Mouse (Mus musculus): ENCODE results near the gene Lhpp. TPM values are rescaled to one million over a fixed set of nuclear protein-coding genes. Genes with fewer than 3 reads are reported as not detected.

Lhpp gene
- polyA plus RNA-seq, 1 experiment: 26.7 TPM

GRCm38 (mm10) chr7:132617021-132617564, 6.7 kb downstream of the Lhpp start:
- TF ChIP-seq CTCF (IDR thresholded peaks at IDR 0.05; ENCODE audit: borderline replicate concordance, insufficient read depth, low read depth, low read length) (no peak), POLR2A (IDR thresholded peaks at IDR 0.05; ENCODE audit: borderline replicate concordance, insufficient read depth, low read length) (no peak)
- Histone ChIP-seq H3K27ac (ENCODE audit: insufficient read depth, low read length) (no peak overlapping the region), H3K4me3 (replicated peaks; ENCODE audit: insufficient read depth, low read depth, low read length) (no peak overlapping the region), H3K27me3 (ENCODE audit: control insufficient read depth, insufficient read depth, low read length) (no peaks in the 10 kb centered on the region; the same call in 1 of the 2 replicates), H3K4me1 (ENCODE audit: control insufficient read depth, insufficient read depth, low read length) (no peaks in the 10 kb centered on the region)
- no peak for DNase-seq
- 89% methylated on average over 5 of the region's 5 CpGs for WGBS

GRCm38 (mm10) chr7:132619549-132619948, 9.1 kb downstream of the Lhpp start:
- DNase-seq: no peak
- H3K27me3 ChIP-seq (ENCODE audit: control insufficient read depth, insufficient read depth, low read length): no peaks in the 10 kb centered on the region
- no peak overlapping the region for H3K27ac ChIP-seq (ENCODE audit: insufficient read depth, low read length)
- TF ChIP-seq POLR2A (IDR thresholded peaks at IDR 0.05; ENCODE audit: borderline replicate concordance, insufficient read depth, low read length) (no peak), CTCF (IDR thresholded peaks at IDR 0.05; ENCODE audit: borderline replicate concordance, insufficient read depth, low read depth, low read length) (no peak)
- no peaks in the 10 kb centered on the region for H3K4me1 ChIP-seq (ENCODE audit: control insufficient read depth, insufficient read depth, low read length)
- no peak overlapping the region for H3K4me3 ChIP-seq (replicated peaks; ENCODE audit: insufficient read depth, low read depth, low read length)
- WGBS: 94% methylated on average over 8 of the region's 8 CpGs

GRCm38 (mm10) chr7:132619975-132620918, 9.8 kb downstream of the Lhpp start:
- no peaks in the 10 kb centered on the region for H3K4me1 ChIP-seq (ENCODE audit: control insufficient read depth, insufficient read depth, low read length)
- TF ChIP-seq POLR2A (IDR thresholded peaks at IDR 0.05; ENCODE audit: borderline replicate concordance, insufficient read depth, low read length) (no peak), CTCF (IDR thresholded peaks at IDR 0.05; ENCODE audit: borderline replicate concordance, insufficient read depth, low read depth, low read length) (no peak)
- no peak for DNase-seq
- H3K27me3 ChIP-seq (ENCODE audit: control insufficient read depth, insufficient read depth, low read length): no peaks in the 10 kb centered on the region
- H3K27ac ChIP-seq (ENCODE audit: insufficient read depth, low read length): no peak overlapping the region
- 85% methylated on average over 15 of the region's 15 CpGs for WGBS
- H3K4me3 ChIP-seq (replicated peaks; ENCODE audit: insufficient read depth, low read depth, low read length): no peak overlapping the region

- no peak overlapping the region for H3K27ac ChIP-seq (ENCODE audit: insufficient read depth, low read length)
- H3K27me3 ChIP-seq (ENCODE audit: control insufficient read depth, insufficient read depth, low read length): no peaks in the 10 kb centered on the region
- WGBS: 79% methylated on average over 10 of the region's 10 CpGs
- DNase-seq: no peak
- TF ChIP-seq POLR2A (IDR thresholded peaks at IDR 0.05; ENCODE audit: borderline replicate concordance, insufficient read depth, low read length): no peak
- no peak for TF ChIP-seq CTCF (IDR thresholded peaks at IDR 0.05; ENCODE audit: borderline replicate concordance, insufficient read depth, low read depth, low read length)
- H3K4me1 ChIP-seq (ENCODE audit: control insufficient read depth, insufficient read depth, low read length): no peaks in the 10 kb centered on the region
- H3K4me3 ChIP-seq (replicated peaks; ENCODE audit: insufficient read depth, low read depth, low read length): no peak overlapping the region
Measured at GRCm38 (mm10) chr7:132624161-132624560, 13.7 kb downstream of the Lhpp start.

GRCm38 (mm10) chr7:132626174-132626573, 15.7 kb downstream of the Lhpp start:
- TF ChIP-seq CTCF (IDR thresholded peaks at IDR 0.05; ENCODE audit: borderline replicate concordance, insufficient read depth, low read depth, low read length) (no peak), POLR2A (IDR thresholded peaks at IDR 0.05; ENCODE audit: borderline replicate concordance, insufficient read depth, low read length) (no peak)
- WGBS: 55% methylated on average over 4 of the region's 4 CpGs
- no peak overlapping the region for H3K27ac ChIP-seq (ENCODE audit: insufficient read depth, low read length)
- H3K27me3 ChIP-seq (ENCODE audit: control insufficient read depth, insufficient read depth, low read length): no peaks in the 10 kb centered on the region
- H3K4me1 ChIP-seq (ENCODE audit: control insufficient read depth, insufficient read depth, low read length): no peaks in the 10 kb centered on the region
- no peak for DNase-seq
- no peak overlapping the region for H3K4me3 ChIP-seq (replicated peaks; ENCODE audit: insufficient read depth, low read depth, low read length)

- TF ChIP-seq POLR2A (IDR thresholded peaks at IDR 0.05; ENCODE audit: borderline replicate concordance, insufficient read depth, low read length) (no peak), CTCF (IDR thresholded peaks at IDR 0.05; ENCODE audit: borderline replicate concordance, insufficient read depth, low read depth, low read length) (no peak)
- Histone ChIP-seq H3K27ac (ENCODE audit: insufficient read depth, low read length) (no peak overlapping the region), H3K4me1 (ENCODE audit: control insufficient read depth, insufficient read depth, low read length) (no peaks in the 10 kb centered on the region), H3K27me3 (ENCODE audit: control insufficient read depth, insufficient read depth, low read length) (no peaks in the 10 kb centered on the region), H3K4me3 (replicated peaks; ENCODE audit: insufficient read depth, low read depth, low read length) (no peak overlapping the region)
- 86% methylated on average over 3 of the region's 3 CpGs for WGBS
- no peak for DNase-seq
Measured at GRCm38 (mm10) chr7:132627448-132627847, 17.0 kb downstream of the Lhpp start.

- H3K4me3 ChIP-seq (replicated peaks; ENCODE audit: insufficient read depth, low read depth, low read length): no peak overlapping the region
- no peak for TF ChIP-seq CTCF (IDR thresholded peaks at IDR 0.05; ENCODE audit: borderline replicate concordance, insufficient read depth, low read depth, low read length)
- no peak for TF ChIP-seq POLR2A (IDR thresholded peaks at IDR 0.05; ENCODE audit: borderline replicate concordance, insufficient read depth, low read length)
- H3K27ac ChIP-seq (ENCODE audit: insufficient read depth, low read length): no peak overlapping the region
- WGBS: 26% methylated on average over 11 of the region's 11 CpGs
- peak in 1 of 2 experiments; percentile 29 for DNase-seq
- no peaks in the 10 kb centered on the region for H3K27me3 ChIP-seq (ENCODE audit: control insufficient read depth, insufficient read depth, low read length)
- no peaks in the 10 kb centered on the region for H3K4me1 ChIP-seq (ENCODE audit: control insufficient read depth, insufficient read depth, low read length)
Measured at GRCm38 (mm10) chr7:132631313-132631712, 20.9 kb downstream of the Lhpp start.

- H3K4me3 ChIP-seq (replicated peaks; ENCODE audit: insufficient read depth, low read depth, low read length): no peak overlapping the region
- no peak overlapping the region for H3K27ac ChIP-seq (ENCODE audit: insufficient read depth, low read length)
- 50% methylated on average over 12 of the region's 12 CpGs for WGBS
- TF ChIP-seq POLR2A (IDR thresholded peaks at IDR 0.05; ENCODE audit: borderline replicate concordance, insufficient read depth, low read length) (no peak), CTCF (IDR thresholded peaks at IDR 0.05; ENCODE audit: borderline replicate concordance, insufficient read depth, low read depth, low read length) (no peak)
- 0 out of 2 replicates have a peak, but pooled peaks cover 4% of the 10 kb centered on the region for H3K4me1 ChIP-seq (ENCODE audit: control insufficient read depth, insufficient read depth, low read length)
- H3K27me3 ChIP-seq (ENCODE audit: control insufficient read depth, insufficient read depth, low read length): no peaks in the 10 kb centered on the region
- DNase-seq: no peak
Measured at GRCm38 (mm10) chr7:132637292-132637691, 26.9 kb downstream of the Lhpp start.
